Mouse (Mus musculus) cortical plate, adult 2 months (tissue): ENCODE measurements at regions not wholly inside any gene's neighbourhood (a gene's known extent, or its start where the extent isn't known, plus 50 kb on each side); places are given as distances from the start of the nearest gene placed in this dataset.

Experiments used
- CTCF ChIP-seq: fragments of 200-500 bp; IDR thresholded peaks from 2 replicates; pipeline ENCODE4 v1.5.1; 2011; ENCODE audit warnings: mild to moderate bottlenecking, control low read depth, low read length; ENCODE audit not compliant: insufficient read depth; ENCODE audit errors: extremely low read depth
- POLR2A ChIP-seq: fragments of 200-500 bp; IDR thresholded peaks from 2 replicates; pipeline ENCODE4 v1.6.1; 2011; ENCODE audit warnings: mild to moderate bottlenecking, low read length, control low read depth; ENCODE audit not compliant: insufficient read depth; ENCODE audit errors: extremely low read depth

- TF ChIP-seq CTCF (no peak), POLR2A (no peak)
Observed at GRCm38 (mm10) chr3:53913984-53914669, 50.5 kb upstream of the Ufm1 start.
